Mouse (Mus musculus) left cerebral cortex, adult 9 months (tissue): ENCODE results near the gene Myzap.

ENCODE experiments used
- DNase-seq, 2 experiments: peaks; one replicate each; pipeline ENCODE4 v3.0.0; 2022; ENCODE audit warnings: low spot score in 2 of 2

The Myzap gene

GRCm38 (mm10) chr9:71604914-71605635, 12.9 kb upstream of the Myzap start:
- DNase-seq, result no peak

DNA sequence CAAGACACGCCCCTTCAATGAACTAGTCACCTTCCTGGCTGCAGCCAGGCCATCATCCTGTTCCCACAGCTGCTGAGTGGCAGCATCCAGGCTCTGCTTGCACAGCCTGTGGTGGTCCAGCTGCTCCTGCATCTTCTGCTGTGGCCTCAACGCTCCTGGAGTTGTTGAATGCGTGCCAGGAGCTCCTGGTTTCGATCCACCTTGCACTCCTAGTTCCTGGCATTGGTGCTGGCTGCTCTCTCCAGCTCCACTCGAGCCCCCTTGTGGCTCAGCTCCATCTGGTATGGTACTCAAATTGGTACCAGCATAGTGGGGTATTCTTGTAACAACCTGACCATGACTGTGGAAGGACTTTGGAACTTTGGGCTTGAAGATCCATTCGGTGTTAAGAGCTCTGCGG, 7.7 kb upstream of the Myzap start:
- no peak for DNase-seq

DNA sequence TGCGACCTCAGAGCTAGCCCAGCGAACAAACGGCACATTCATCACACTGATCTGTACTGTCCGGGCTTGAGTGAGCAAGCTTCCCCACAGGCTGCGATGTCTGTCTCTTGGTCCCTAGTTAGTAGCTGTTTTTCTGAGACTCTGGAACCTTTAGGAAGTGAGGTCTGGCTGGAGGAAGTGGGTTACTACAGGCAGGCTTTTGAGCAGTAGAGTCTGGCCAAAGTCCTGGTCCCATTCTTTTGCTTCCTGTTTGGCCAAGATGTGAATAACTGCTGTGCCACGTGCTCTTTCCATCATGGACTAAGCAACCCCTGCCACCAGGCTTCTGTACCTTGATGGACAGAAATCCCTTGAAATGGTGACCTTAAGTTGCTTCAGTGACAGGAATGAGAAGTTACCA, 4.7 kb upstream of the Myzap start:
- DNase-seq, result no peak

DNA sequence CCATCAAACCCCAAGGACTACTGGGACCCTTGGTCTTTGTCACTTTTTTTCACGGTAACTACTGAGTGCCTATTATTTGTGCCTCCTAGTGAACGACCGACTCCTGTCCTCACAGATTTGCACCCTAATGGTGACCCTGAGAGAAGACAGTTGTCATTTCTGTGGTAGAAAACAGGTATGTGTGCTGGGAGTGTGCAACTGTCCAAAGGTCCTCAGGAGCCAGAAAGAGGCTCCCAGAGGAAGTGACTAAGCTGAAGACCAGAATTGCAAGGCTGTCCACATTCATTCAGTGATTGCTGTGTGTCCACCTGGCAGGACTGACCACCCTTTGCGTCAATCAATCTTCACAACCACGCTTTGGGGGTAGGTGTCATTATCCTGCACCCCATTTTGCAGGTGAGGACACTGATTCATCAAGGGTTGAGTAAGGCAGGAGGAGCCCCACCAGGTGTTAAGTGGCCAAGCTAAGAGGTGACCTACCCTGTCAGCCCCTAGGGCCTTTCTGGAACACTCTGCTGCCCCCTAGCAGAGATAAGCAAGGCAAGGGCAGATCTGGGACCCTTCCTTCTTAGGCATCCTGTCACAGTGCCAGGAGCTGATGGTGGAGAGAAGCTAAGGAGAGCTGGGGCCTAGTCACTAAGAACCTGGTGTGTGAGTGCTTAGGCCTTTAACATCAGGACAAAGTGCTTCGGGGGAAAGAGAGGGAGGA, 571 bp upstream of the Myzap start:
- DNase-seq, result no peak

- no peak for DNase-seq
Measured at GRCm38 (mm10) chr9:71591106-71591505, 1.1 kb downstream of the Myzap start.

DNA sequence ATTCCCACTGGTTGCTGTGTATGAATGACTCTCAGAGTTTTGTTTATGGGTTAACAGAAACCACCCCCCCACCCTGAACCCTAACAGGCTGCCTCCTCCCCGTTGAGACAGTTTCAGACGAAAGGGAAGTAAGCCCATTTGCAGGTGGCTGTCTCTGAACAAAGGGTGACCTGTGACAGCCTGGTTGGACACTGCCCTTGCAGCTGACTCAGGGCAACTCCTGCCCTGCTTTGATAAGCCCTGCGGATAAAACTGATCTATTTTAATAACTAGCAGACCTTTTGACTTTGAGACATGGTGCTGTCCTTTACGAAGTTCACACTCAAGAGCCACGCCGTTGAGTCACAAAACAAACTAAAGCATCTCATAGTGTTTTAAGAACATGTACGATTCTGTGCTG, 2.4 kb downstream of the Myzap start:
- DNase-seq, result no peak

- no peak for DNase-seq
Measured at GRCm38 (mm10) chr9:71588930-71589592, 3.1 kb downstream of the Myzap start.

DNA sequence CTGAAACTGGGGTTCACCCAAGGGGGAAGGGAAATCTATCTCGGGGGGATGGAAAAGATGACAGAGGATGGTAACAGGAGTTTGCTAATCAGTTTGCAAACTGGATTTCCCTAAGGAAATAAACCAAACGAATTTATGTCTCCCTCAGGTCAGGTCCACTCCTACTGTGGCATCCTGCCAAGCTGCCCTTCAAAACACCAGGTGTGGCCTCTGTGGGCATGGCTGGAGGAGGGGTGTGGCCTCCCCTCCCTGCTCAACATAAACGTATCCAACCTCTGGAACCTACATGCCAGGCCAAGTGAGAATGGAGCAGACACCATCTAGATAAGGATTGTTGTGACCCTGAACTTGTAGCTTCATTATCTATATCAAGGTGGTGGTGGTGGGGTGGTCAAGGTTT, 5.8 kb downstream of the Myzap start:
- no peak for DNase-seq

GRCm38 (mm10) chr9:71582771-71583170, 9.4 kb downstream of the Myzap start:
- no peak for DNase-seq

DNA sequence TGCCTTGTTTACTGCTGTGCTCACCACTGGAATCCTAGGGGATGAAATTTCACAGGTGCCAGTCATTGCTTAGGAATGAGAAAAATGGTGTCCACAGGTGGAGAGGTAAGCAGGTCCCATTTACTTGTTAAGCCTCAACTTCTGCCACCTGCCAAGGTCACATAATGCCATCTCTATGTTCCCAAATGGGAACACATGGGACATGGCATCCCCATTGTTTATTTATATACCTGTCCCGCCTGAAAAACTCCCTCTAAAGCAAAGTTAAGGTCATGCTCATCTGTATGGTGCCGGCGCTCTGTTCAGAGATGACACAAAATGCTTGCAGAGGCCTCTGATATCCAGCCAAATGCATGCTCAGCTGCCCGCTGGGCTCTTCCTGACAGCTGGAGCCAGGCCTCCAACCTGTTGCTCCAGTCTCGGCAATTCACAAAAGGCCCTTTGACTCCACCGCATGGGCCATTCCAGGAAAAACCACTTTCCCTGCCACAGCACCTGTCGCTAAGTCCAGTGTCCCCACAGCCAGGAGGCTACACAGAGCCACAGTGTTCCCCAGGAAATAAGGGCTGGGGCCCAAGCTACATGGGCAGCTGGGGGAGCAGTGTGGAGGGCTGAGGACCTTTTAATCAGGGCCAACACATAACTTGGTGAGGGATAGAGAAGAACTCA, 13.1 kb downstream of the Myzap start:
- peak in 1 of 2 experiments; percentile 2 for DNase-seq

- DNase-seq, result no peak
Measured at GRCm38 (mm10) chr9:71574440-71574839, 17.7 kb downstream of the Myzap start.

- DNase-seq, result no peak
Measured at GRCm38 (mm10) chr9:71573771-71574340, 18.3 kb downstream of the Myzap start.

DNA sequence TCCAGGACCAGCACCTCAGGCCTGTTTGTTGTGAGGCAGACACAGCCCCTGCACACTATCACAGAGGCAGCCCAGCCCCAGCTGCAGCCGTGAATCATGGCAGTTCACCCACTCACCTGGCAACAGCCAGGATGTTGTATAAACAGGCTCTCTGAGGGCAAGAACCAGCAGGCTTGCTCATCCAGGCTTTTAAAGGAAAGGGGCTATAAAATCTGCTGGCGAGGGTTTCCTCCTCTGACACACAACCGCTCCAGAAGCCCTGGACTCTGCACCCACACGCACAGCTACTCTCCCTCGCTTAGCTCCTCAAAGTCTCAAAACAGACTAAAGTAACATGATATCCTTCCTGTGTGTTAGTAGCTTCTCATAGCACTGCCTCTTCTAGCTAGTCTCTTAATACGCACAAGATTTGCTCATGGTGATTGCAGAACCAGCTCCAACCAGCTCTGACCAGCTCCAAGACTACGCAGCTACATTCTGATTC, 21.0 kb downstream of the Myzap start:
- DNase-seq, result peak in 1 of 2 experiments; percentile 37

- DNase-seq, result no peak
Measured at GRCm38 (mm10) chr9:71570170-71570569, 22.0 kb downstream of the Myzap start.

DNA sequence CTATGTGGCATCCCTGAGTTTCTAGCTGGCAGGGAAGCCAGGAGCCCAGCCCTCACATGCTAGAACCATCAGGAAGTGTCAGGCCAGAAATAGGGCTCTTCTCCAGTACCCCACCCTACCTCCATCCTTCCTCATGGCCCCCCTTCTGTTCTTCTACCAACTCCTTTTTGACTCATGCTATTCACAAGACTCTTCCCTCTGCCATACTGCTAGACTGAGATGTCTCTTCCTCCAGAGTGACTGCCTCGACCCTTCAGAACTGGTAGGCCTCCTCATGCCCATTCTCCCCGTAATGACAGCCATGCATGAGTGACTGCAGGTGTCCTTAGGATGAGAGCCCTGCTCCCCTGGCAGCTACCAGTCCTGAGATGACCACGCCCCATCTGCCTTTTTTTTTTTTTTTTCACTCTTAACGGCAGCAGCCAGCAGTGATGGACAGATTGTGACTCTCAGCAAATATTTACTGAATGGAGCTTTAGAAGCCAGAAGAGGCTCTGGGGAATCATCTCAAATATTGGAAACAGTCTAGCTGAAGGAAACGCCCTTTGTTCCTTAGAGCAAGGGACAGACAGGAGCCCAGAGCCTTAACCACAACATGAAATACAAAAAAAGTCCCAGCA, 23.7 kb downstream of the Myzap start:
- no peak for DNase-seq

- DNase-seq, result no peak
Measured at GRCm38 (mm10) chr9:71567391-71567790, 24.8 kb downstream of the Myzap start.

DNA sequence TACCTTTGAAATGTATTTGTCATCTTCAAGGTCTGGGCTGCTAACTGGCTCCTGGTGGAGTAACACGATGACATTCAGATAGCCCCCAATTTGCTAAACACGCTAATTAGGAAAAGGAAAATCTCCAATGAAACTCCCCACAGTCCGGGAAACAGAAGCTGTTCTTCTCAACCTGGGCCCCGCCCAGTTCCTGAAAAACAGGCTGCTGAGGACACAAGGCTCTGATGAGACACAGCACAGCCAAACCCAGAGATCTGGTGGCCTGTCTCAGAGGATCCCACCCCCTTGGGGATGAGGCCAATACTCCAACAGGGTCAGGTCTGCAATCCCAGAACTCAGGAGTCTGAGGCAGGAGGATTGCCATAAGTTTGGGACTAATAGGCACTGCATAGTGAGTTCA, 25.4 kb downstream of the Myzap start:
- DNase-seq, result no peak

GRCm38 (mm10) chr9:71557737-71558136, 34.4 kb downstream of the Myzap start:
- DNase-seq, result peak in 1 of 2 experiments; percentile 24

DNA sequence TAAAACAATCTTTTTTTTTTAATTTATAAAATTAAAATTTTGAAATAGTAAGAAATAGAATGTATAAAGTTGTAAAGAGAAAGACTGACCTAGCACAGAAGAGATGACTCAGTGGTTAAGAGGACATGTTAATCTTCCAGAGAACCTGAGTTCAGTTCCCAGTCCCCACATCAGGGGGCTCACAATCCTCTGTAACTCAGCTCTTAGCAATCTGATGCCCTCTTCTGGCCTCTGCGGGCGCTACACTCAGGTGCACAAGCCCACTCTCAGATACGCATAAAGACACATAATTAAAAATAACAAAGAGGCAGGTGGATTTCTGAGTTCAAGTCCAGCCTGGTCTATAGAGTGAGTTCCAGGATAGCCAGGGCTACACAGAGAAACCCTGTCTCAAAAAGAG, 38.2 kb downstream of the Myzap start:
- no peak for DNase-seq

DNA sequence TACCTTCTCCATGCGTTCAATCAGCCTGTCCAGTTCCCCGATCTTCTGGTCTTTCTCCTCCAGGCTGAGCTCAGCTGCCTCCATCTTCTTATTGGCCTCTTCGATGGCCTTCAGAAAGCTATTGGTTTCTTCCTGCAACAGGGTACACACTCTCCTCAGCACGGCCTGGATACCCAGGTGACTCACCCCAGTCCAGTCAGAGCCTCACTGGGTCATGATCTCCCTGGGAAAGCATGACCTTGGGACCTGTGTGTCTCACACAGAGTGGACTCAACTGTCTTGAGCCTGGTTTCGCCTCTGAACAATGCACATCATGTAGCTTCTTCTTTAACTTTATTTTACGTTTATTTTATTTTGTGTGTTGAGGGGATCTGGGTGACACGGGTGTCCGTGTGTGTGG, 42.0 kb downstream of the Myzap start:
- DNase-seq, result no peak

DNA sequence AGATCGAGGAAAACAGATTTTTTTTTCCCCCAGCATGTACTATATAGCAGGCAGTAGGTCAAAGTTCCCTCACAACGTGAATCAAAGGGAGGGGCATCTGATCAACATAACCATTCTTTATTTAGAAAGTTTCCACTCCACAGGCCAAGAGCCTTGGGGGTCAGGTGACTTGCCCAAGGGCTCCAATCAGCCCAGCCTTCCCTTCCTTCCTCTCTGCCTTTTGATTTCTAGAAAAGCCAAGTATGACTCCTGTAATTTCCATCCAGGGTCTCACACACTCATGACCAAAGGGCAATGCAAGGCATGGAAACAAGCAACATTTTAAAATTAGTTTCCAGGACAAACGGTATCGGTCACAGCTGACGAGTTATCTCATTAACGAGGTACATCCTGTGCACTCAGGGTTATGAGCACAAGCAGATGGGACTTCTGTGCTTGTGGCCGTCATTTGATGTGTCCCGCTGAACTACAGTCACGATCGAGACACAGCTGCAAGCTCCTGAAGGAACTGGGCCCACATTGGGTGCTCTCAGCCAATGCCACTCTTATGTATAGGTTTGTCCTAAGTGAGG, 44.4 kb downstream of the Myzap start:
- no peak for DNase-seq
